Mouse (Mus musculus) C2C12 (cell line): ENCODE measurements around the gene Esrra. TPM values are rescaled to one million over a fixed set of nuclear protein-coding genes. Genes with fewer than 3 reads are reported as not detected.

Experiments
- H3K27me3 ChIP-seq: one replicate; pipeline ENCODE4 v1.6.1; 2011; ENCODE audit not compliant: control insufficient read depth, insufficient read depth, insufficient read length
- H3K36me3 ChIP-seq: one replicate; pipeline ENCODE4 v1.6.1; 2011; ENCODE audit not compliant: control insufficient read depth, insufficient read depth
- H3K4me3 ChIP-seq: one replicate; pipeline ENCODE4 v1.5.1; 2011; ENCODE audit warnings: mild to moderate bottlenecking, control low read depth; ENCODE audit not compliant: poor library complexity, insufficient read depth, severe bottlenecking
- H3K79me2 ChIP-seq: one replicate; pipeline ENCODE4 v1.6.1; 2011; ENCODE audit not compliant: control insufficient read depth, insufficient read depth
- H3K79me3 ChIP-seq: one replicate; pipeline ENCODE4 v1.6.1; 2011; ENCODE audit warnings: low read depth, control low read depth
- H3ac ChIP-seq: one replicate; pipeline ENCODE3; 2011; ENCODE audit warnings: low read depth; ENCODE audit not compliant: control insufficient read depth, insufficient read length
- CEBPB ChIP-seq: IDR thresholded peaks from one replicate; pipeline ENCODE4 v1.6.1; 2011; ENCODE audit warnings: low read depth, mild to moderate bottlenecking, control low read depth, moderate library complexity
- CTCF ChIP-seq: IDR thresholded peaks from one replicate; pipeline ENCODE4 v1.5.1; 2011; ENCODE audit not compliant: control insufficient read depth, insufficient read depth, insufficient read length
- FOSL1 ChIP-seq: IDR thresholded peaks from one replicate; pipeline ENCODE4 v1.8.0; 2011; ENCODE audit warnings: mild to moderate bottlenecking, low read length; ENCODE audit not compliant: poor library complexity, insufficient read depth, severe bottlenecking
- MAX ChIP-seq: IDR thresholded peaks from one replicate; pipeline ENCODE4 v1.6.1; 2011; ENCODE audit warnings: mild to moderate bottlenecking, control low read depth
- MYOD1 ChIP-seq: IDR thresholded peaks from one replicate; pipeline ENCODE4 v1.6.1; 2011; ENCODE audit warnings: low read depth; ENCODE audit not compliant: control insufficient read depth, insufficient read length
- MYOG ChIP-seq: IDR thresholded peaks from one replicate; pipeline ENCODE4 v1.6.1; 2011; ENCODE audit not compliant: control insufficient read depth, insufficient read length; ENCODE audit errors: extremely low read depth
- USF1 ChIP-seq: IDR thresholded peaks from one replicate; pipeline ENCODE4 v1.6.1; 2011; ENCODE audit warnings: low read depth, mild to moderate bottlenecking, control low read depth, moderate library complexity
- long read RNA-seq, 2 experiments: library from polyadenylated mRNA; unstranded; transcript quantifications; one replicate each; pipeline ENCODE4 v2.0.0; 2019 to 2020
- polyA plus RNA-seq: library from polyadenylated mRNA; unstranded; fragments of >200 nt; fragmentation: generic; extraction: Trizol; gene quantifications from one replicate; pipeline ENCODE4 v1.2.1, GENCODE M21; 2012; ENCODE audit warnings: missing spikeins

The Esrra gene
- 43.2 TPM for polyA plus RNA-seq
- long read RNA-seq, experiment 1, partial matches to known transcripts, result 4 of 8 reads
- long read RNA-seq, experiment 1, other reads (novel, unspliced or antisense), result 1 of 8 reads
- long read RNA-seq, experiment 2, transcript Esrra-201 (7 exons, 2,242 nt), result major isoform, 16 of 23 reads
- long read RNA-seq, experiment 2, partial matches to known transcripts, result 2 of 23 reads
- long read RNA-seq, experiment 2, other reads (novel, unspliced or antisense), result 5 of 23 reads

DNA sequence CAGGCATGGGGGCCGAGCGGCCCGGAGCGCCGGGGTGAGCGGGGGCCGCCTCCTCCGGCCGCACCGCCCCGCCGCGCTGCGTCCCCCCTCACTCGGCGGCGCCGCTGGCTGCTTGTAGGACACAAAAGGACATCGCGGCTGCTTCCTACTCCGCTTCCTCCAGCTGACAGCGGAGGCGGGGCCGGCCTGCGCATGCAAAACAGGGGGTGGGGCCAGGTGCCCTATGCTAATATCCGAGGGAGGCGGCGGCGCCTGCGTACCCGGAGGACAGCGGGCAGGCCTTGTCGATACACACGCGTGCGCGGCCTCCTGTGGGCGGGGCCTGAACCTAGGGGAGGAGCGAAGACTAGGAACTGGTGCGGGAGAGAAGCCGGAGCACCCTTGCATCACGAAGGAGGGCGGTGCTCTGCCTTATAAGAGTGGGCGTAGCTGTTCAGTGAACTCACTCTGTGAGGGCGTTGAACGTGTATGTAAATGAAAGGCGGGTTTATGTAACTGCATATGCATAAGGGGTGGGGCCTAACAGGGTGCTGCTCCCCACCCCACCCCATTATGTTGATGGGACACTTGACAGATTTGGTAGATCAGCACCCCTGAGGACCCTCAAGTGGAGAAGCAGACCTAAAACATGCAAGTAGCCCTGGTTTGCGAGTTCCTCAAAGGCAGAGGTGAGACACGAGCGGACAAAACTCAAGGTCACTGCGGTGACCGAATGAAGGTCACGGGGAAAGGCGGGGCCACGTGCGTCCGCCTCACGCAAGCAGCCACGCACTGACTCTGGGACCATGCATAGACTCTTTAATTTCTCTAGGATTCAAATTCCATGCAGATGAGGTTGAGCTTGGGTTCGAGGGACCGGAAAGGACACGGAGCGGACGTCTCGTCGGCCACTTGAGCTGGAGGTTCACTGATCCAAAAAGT lies at the start of gene Esrra:
Gene Esrra (minus strand): TSS at position 167 of the 921 bp plus-strand sequence.
- Histone ChIP-seq H3K4me3 (peak within 1 kb of the TSS; percentile 60), H3K27me3 (peaks cover under 1% of the 10 kb centered on the region), H3ac (peak within 1 kb of the TSS; percentile 88), H3K36me3 (no peaks in the 10 kb centered on the region), H3K79me3 (peaks cover 4% of the 10 kb centered on the region), H3K79me2 (peaks cover 25% of the 10 kb centered on the region)
- no peak for TF ChIP-seq CTCF
- peak; percentile 50 for TF ChIP-seq USF1
- no peak for TF ChIP-seq FOSL1
- peak; percentile 54 for TF ChIP-seq CEBPB
- peak; percentile 75 for TF ChIP-seq MAX
- TF ChIP-seq MYOD1, result no peak
- no peak for TF ChIP-seq MYOG

DNA sequence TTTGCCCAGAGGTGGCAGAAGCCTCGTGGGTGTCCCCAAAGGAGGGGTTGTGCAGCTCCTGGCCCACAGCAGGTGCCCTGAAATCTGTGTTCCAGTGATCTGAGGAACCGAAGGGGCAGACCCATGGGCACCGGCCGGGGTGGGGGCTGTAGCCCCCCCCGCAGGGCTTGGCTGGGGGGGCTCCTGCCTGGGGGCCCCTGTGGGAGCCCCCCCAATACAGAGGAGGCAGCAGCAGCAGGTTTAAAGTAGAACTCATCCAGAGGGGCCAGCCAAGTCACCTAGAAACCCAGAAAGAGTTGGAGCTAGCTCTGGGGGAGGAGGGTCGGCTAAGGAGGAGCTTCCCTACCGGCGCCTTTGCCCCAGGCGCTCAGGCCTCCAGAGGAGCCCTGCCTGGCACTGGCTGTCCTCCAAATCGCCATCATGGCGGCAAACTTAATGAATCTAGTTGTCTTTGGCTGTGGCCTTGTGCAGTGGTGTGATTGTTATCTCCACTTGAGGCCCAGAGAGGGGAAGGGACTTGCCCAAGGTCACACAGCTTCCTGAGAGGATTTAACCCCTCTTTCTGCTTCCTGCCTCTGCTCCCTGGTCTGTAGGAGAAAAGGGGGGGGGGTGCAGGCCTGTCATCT lies 49.0 kb upstream of the Esrra start:
- H3K4me3 ChIP-seq, result no peak overlapping the region

DNA sequence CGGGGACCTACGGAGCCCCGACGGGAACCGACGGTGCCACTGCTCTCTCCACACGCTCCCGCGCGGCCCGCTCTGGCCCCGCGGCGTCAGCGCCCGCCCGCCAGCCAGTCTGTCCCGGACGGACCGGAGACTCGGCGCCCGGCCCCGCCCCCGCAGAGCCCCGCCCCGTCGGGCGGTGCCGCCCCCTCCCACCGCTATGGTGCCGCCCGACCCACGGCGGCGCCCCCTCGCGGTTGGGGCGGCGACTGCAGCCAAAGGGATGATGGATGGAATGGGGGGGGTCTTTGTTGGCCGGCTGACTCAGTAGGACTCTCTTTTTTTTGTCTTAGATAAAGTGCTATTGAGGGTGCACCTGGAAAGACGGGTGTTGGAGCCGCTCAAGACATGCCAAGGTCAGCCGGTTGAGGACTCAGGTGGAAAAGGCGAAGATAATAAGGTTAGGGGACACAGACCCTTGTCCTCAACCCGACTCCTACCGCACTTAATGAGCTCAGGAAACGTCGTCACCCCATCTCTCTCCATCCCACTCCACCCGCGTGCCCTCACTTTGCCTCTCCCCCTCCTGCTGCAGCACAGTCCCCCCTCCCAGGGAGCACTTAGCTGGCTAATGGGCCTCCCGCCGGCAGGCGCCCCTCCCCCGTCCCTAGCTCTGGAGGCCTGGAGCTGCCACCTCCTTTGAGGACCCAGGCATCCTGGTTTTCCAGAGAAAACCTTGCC lies 48.2 kb upstream of the Esrra start:
- Histone ChIP-seq H3ac (peak overlapping the region; percentile 72), H3K4me3 (peak overlapping the region; percentile 57), H3K79me3 (peaks cover 14% of the 10 kb centered on the region), H3K36me3 (peaks cover 13% of the 10 kb centered on the region), H3K27me3 (no peaks in the 10 kb centered on the region), H3K79me2 (peaks cover 33% of the 10 kb centered on the region)
- TF ChIP-seq MAX (no peak), MYOG (no peak), CTCF (peak; percentile 83), FOSL1 (no peak), CEBPB (no peak), MYOD1 (no peak)

More for the DNA sequence above, 49.0 kb upstream of the Esrra start:
- H3K27me3 ChIP-seq, result no peaks in the 10 kb centered on the region
- no peak overlapping the region for H3ac ChIP-seq
- H3K36me3 ChIP-seq, result peaks cover 11% of the 10 kb centered on the region
- peaks cover 40% of the 10 kb centered on the region for H3K79me2 ChIP-seq
- TF ChIP-seq CEBPB (no peak), CTCF (no peak), USF1 (no peak), FOSL1 (no peak), MAX (no peak), MYOG (no peak), MYOD1 (no peak)
- peaks cover 17% of the 10 kb centered on the region for H3K79me3 ChIP-seq

DNA sequence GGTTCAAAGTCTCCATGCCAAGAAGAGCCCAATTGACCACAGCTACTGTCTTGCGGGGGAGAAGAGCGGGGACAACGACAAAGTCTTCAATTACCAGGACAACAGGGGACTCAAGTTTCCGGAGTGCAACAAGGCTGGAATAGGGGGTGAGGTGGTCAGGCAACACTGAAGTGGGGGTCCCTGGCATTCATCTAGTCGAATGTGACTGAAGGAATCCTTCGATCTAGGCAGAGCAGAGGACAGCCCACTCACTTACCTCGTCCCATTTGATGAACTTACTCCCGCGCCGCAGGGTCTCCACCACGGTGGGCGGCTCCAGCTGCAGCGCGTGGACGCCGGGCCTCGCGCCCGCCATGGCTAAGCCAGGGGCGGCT lies 47.7 kb upstream of the Esrra start:
- H3K4me3 ChIP-seq, result peak overlapping the region; percentile 57
- no peaks in the 10 kb centered on the region for H3K27me3 ChIP-seq
- H3K36me3 ChIP-seq, result peaks cover 16% of the 10 kb centered on the region
- peaks cover 33% of the 10 kb centered on the region for H3K79me2 ChIP-seq
- peak overlapping the region; percentile 72 for H3ac ChIP-seq
- peaks cover 14% of the 10 kb centered on the region for H3K79me3 ChIP-seq
- TF ChIP-seq CEBPB, result no peak
- TF ChIP-seq MAX, result peak; percentile 31

DNA sequence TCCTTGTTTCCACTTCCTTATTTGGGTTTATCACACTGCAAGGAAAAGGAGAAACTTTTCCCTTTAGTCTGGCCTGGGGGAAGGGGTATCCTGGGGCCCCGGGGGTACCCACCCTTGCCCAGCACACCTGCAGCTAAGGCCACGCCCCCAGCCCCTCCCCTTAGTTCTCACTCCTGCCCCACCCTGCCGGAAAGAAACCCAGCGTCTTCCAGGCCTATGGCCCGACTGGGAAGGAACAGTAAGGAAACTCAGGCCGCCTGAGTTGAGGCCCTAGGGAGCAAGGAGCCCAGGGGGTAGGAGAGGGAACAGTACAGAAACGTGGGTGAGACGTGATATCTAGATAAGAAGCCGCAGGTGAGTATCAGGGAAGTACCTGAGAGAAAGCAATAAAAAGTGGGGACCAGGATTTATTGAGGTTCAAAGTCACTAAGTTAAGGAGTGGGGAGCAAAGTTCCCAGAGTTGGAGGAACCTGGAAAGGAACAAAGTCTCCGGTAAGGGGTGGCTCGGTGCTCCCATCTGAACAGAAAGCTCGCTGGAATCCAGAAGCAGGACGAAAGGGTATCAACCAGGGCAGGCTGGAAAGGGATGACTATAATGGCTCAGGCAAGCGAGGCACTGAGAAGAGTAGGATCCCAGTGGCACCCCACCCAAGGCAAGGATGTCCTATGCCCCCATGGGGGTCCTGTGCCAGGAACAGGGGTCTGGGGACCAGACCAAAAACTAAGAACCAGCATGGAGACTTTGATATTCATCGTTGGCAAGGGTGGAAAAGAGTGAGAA lies 47.1 kb upstream of the Esrra start:
- Histone ChIP-seq H3K79me2 (peaks cover 33% of the 10 kb centered on the region), H3K27me3 (no peaks in the 10 kb centered on the region), H3K79me3 (peaks cover 14% of the 10 kb centered on the region), H3ac (peak overlapping the region; percentile 72), H3K36me3 (peaks cover 21% of the 10 kb centered on the region), H3K4me3 (peak overlapping the region; percentile 57)
- no peak for TF ChIP-seq CTCF
- TF ChIP-seq MYOD1, result no peak
- TF ChIP-seq FOSL1, result no peak
- TF ChIP-seq USF1, result no peak
- no peak for TF ChIP-seq MYOG
- TF ChIP-seq MAX, result no peak
- TF ChIP-seq CEBPB, result no peak
